Mouse (Mus musculus) common myeloid progenitor, adult 5-6 weeks (primary cell): ENCODE measurements around the gene Ift80. TPM values are rescaled to one million over a fixed set of nuclear protein-coding genes. Genes with fewer than 3 reads are reported as not detected.
"Not testable (repeated sequence)": the region's sequence is repeated elsewhere in the genome, so short reads cannot be mapped to it uniquely, and the experiment has no call there.

ENCODE experiments used
- ATAC-seq: replicated peaks from 2 replicates; pipeline ENCODE4 v1.8.0; 2016; ENCODE audit warnings: low read depth, mild to moderate bottlenecking, moderate TSS enrichment, inconsistent platforms; ENCODE audit not compliant: poor library complexity, severe bottlenecking
- total RNA-seq: library from RNA; stranded (forward); fragments of 200-1000, 187-1606 nt; gene quantifications from 2 replicates; pipeline ENCODE4 v1.2.3, GENCODE M21; 2017

Gene Ift80
- total RNA-seq: 23.0 and 23.9 TPM in 2 replicates

GRCm38 (mm10) chr3:69004437-69005337, at the start of gene Ift80, which contains the start of gene Smc4:
TSS of gene Ift80 (minus strand) at chr3:69004570.
TSS of gene Smc4 (plus strand) at chr3:69004738.
- peak; percentile 88 for ATAC-seq

- no peak for ATAC-seq
Observed at GRCm38 (mm10) chr3:69051894-69052293, 47.5 kb upstream of the Ift80 start.

GRCm38 (mm10) chr3:69049011-69049410, 44.6 kb upstream of the Ift80 start:
- no peak for ATAC-seq

GRCm38 (mm10) chr3:69047684-69048083, 43.3 kb upstream of the Ift80 start:
- no peak for ATAC-seq

- no peak for ATAC-seq
Observed at GRCm38 (mm10) chr3:69046509-69046908, 42.1 kb upstream of the Ift80 start.

- ATAC-seq: no peak
Observed at GRCm38 (mm10) chr3:69045750-69046149, 41.4 kb upstream of the Ift80 start.

GRCm38 (mm10) chr3:69045400-69045703, 41.0 kb upstream of the Ift80 start:
- ATAC-seq: 0 out of 2 replicates have a peak, but pooled peaks have one; percentile 3

- ATAC-seq: peak; percentile 69
Observed at GRCm38 (mm10) chr3:69044645-69045399, 40.5 kb upstream of the Ift80 start, which contains the start of gene Trim59. TSS of gene Trim59 (minus strand) at chr3:69044755.

GRCm38 (mm10) chr3:69044167-69044591, 39.8 kb upstream of the Ift80 start:
- ATAC-seq: peak; percentile 7; the same call in 1 of the 2 replicates

GRCm38 (mm10) chr3:69041298-69041697, 36.9 kb upstream of the Ift80 start:
- peak; percentile 43 for ATAC-seq

GRCm38 (mm10) chr3:69040105-69040504, 35.7 kb upstream of the Ift80 start:
- no peak for ATAC-seq

GRCm38 (mm10) chr3:69026133-69026783, 21.9 kb upstream of the Ift80 start:
- no peak for ATAC-seq

- no peak for ATAC-seq
Observed at GRCm38 (mm10) chr3:69020764-69021163, 16.4 kb upstream of the Ift80 start.

GRCm38 (mm10) chr3:69020285-69020684, 15.9 kb upstream of the Ift80 start:
- peak; percentile 84; the same call in 1 of the 2 replicates for ATAC-seq

- ATAC-seq: not testable (repeated sequence)
Observed at GRCm38 (mm10) chr3:69018635-69019034, 14.3 kb upstream of the Ift80 start.

GRCm38 (mm10) chr3:69017181-69017580, 12.8 kb upstream of the Ift80 start:
- ATAC-seq: 0 out of 2 replicates have a peak, but pooled peaks have one; percentile 22

- ATAC-seq: no peak
Observed at GRCm38 (mm10) chr3:69008873-69009272, 4.5 kb upstream of the Ift80 start.

GRCm38 (mm10) chr3:69006246-69006760, 1.9 kb upstream of the Ift80 start:
- no peak for ATAC-seq

- peak; percentile 51 for ATAC-seq
Observed at GRCm38 (mm10) chr3:69005338-69006245, 1.2 kb upstream of the Ift80 start.
